ENCODE assay signal across 18 mouse cellular contexts in genomic region chr2:113395646-113396045, GRCm38 (mm10).
DNase-seq lines count a peak whose midpoint lies in the region; ATAC-seq lines count a peak whose summit lies in the region.
"Had no signal": no experiment of that assay in that cellular context is flagged by ENCODE, and none has a peak within 500 bp of the region (broad histone marks: within the 10 kb centered on the region; RNA-seq: fewer than 3 reads in every experiment).

No protein-coding gene starts in this region.

- H3K27ac ChIP-seq in kidney, embryonic 16.5 days (ENCODE audit: low read length), result no peak overlapping the region
- 0 out of 2 replicates have a peak overlapping the region, but pooled peaks have one; percentile 22 for H3K27ac ChIP-seq in kidney, embryonic 15.5 days
- H3K27ac ChIP-seq in kidney, embryonic 14.5 days (ENCODE audit: low read depth, low read length), result no peak overlapping the region
- H3K27ac ChIP-seq in lung, embryonic 16.5 days (ENCODE audit: low read length), result peak overlapping the region; percentile 89
- H3K27ac ChIP-seq: embryonic facial prominence, embryonic 10.5 days; forebrain, embryonic 13.5 days; heart, adult 2 months; hindbrain, embryonic 10.5 days; hindbrain, embryonic 14.5 days had no signal

- H3K4me1 ChIP-seq in kidney, embryonic 16.5 days (ENCODE audit: insufficient read depth, low read length), result peaks cover 29% of the 10 kb centered on the region
- H3K4me1 ChIP-seq in kidney, embryonic 15.5 days, result peaks cover 33% of the 10 kb centered on the region
- H3K4me1 ChIP-seq in kidney, embryonic 14.5 days (ENCODE audit: control insufficient read depth, insufficient read depth, low read length), result peaks cover 14% of the 10 kb centered on the region; the same call in 1 of the 2 replicates
- peaks cover 9% of the 10 kb centered on the region; the same call in 1 of the 2 replicates for H3K4me1 ChIP-seq in lung, embryonic 16.5 days (replicated peaks; ENCODE audit: control insufficient read depth, insufficient read depth, low read length)
- H3K4me1 ChIP-seq: embryonic facial prominence, embryonic 10.5 days; hindbrain, embryonic 10.5 days had no signal

- H3K36me3 ChIP-seq in kidney, embryonic 16.5 days (ENCODE audit: insufficient read depth, low read length), result no peaks in the 10 kb centered on the region
- H3K36me3 ChIP-seq in kidney, embryonic 15.5 days, result no peaks in the 10 kb centered on the region
- H3K36me3 ChIP-seq in kidney, embryonic 14.5 days (ENCODE audit: control insufficient read depth, insufficient read depth, low read length), result no peaks in the 10 kb centered on the region
- H3K36me3 ChIP-seq in lung, embryonic 16.5 days (ENCODE audit: control insufficient read depth, insufficient read depth, low read length), result no peaks in the 10 kb centered on the region
- H3K36me3 ChIP-seq: embryonic facial prominence, embryonic 10.5 days; heart, embryonic 12.5 days; hindbrain, embryonic 10.5 days had no signal

- H3K9ac ChIP-seq in kidney, embryonic 16.5 days (replicated peaks; ENCODE audit: low read length), result no peak overlapping the region
- no peak overlapping the region for H3K9ac ChIP-seq in kidney, embryonic 15.5 days
- no peak overlapping the region for H3K9ac ChIP-seq in kidney, embryonic 14.5 days (ENCODE audit: low read depth, low read length)
- no peak overlapping the region for H3K9ac ChIP-seq in lung, embryonic 16.5 days (ENCODE audit: low read length)
- H3K9ac ChIP-seq: forebrain, embryonic 13.5 days; forebrain, postnatal 0 days; heart, embryonic 12.5 days; hindbrain, embryonic 14.5 days had no signal

- DNase-seq in kidney, adult 11 months, result peak; percentile 34
- no peak for DNase-seq in lung, postnatal 10 days
- no peak for DNase-seq in layer of hippocampus, adult 9-11 months
- DNase-seq: adrenal gland, postnatal 14 days; cerebellum, adult 2 months; cerebellum, postnatal 10 days; forebrain, postnatal 0 days; gastrocnemius, postnatal 14 days; heart, adult 2 months had no signal

- no peaks in the 10 kb centered on the region for H3K9me3 ChIP-seq in kidney, embryonic 16.5 days (ENCODE audit: low read length)
- no peaks in the 10 kb centered on the region for H3K9me3 ChIP-seq in kidney, embryonic 15.5 days (replicated peaks)
- H3K9me3 ChIP-seq in kidney, embryonic 14.5 days (ENCODE audit: control insufficient read depth, low read length), result no peaks in the 10 kb centered on the region
- H3K9me3 ChIP-seq in lung, embryonic 16.5 days (ENCODE audit: control insufficient read depth, low read length), result no peaks in the 10 kb centered on the region
- H3K9me3 ChIP-seq: embryonic facial prominence, embryonic 10.5 days; forebrain, embryonic 13.5 days; heart, embryonic 12.5 days; hindbrain, embryonic 10.5 days had no signal

- no peak overlapping the region for H3K4me2 ChIP-seq in kidney, embryonic 16.5 days (replicated peaks; ENCODE audit: low read depth, low read length)
- no peak overlapping the region for H3K4me2 ChIP-seq in kidney, embryonic 15.5 days
- no peak overlapping the region for H3K4me2 ChIP-seq in kidney, embryonic 14.5 days (replicated peaks; ENCODE audit: low read depth, low read length)
- no peak overlapping the region for H3K4me2 ChIP-seq in lung, embryonic 16.5 days (ENCODE audit: low read depth, low read length)
- H3K4me2 ChIP-seq: forebrain, embryonic 13.5 days; heart, embryonic 12.5 days; hindbrain, embryonic 14.5 days had no signal

- H3K4me3 ChIP-seq in kidney, embryonic 16.5 days (ENCODE audit: low read length), result no peak overlapping the region
- no peak overlapping the region for H3K4me3 ChIP-seq in kidney, embryonic 15.5 days (replicated peaks)
- H3K4me3 ChIP-seq in kidney, embryonic 14.5 days (ENCODE audit: low read length), result no peak overlapping the region
- H3K4me3 ChIP-seq in lung, embryonic 16.5 days (ENCODE audit: low read length), result no peak overlapping the region
- H3K4me3 ChIP-seq: embryonic facial prominence, embryonic 10.5 days; forebrain, embryonic 13.5 days; heart, adult 2 months; heart, embryonic 12.5 days; hindbrain, embryonic 10.5 days had no signal

- no peaks in the 10 kb centered on the region for H3K27me3 ChIP-seq in kidney, embryonic 16.5 days (ENCODE audit: insufficient read depth, low read length)
- no peaks in the 10 kb centered on the region for H3K27me3 ChIP-seq in kidney, embryonic 15.5 days
- H3K27me3 ChIP-seq in kidney, embryonic 14.5 days (ENCODE audit: control insufficient read depth, insufficient read depth, low read length), result no peaks in the 10 kb centered on the region
- no peaks in the 10 kb centered on the region for H3K27me3 ChIP-seq in lung, embryonic 16.5 days (ENCODE audit: control insufficient read depth, insufficient read depth, low read depth, low read length)
- H3K27me3 ChIP-seq: forebrain, embryonic 13.5 days; heart, embryonic 12.5 days had no signal

- ATAC-seq in kidney, embryonic 16.5 days (ENCODE audit: low FRiP score, low TSS enrichment), result no peak
- no peak for ATAC-seq in kidney, embryonic 15.5 days (replicated peaks; ENCODE audit: low FRiP score)
- no peak for ATAC-seq in kidney, embryonic 14.5 days (ENCODE audit: low FRiP score, low TSS enrichment)
- no peak for ATAC-seq in lung, embryonic 16.5 days (ENCODE audit: low read depth)
- ATAC-seq: forebrain, embryonic 13.5 days; forebrain, postnatal 0 days had no signal

- 83% methylated on average over 2 of the region's 2 CpGs for WGBS in kidney, embryonic 16.5 days
- WGBS in kidney, embryonic 15.5 days, result 78% methylated on average over 2 of the region's 2 CpGs
- 84% methylated on average over 2 of the region's 2 CpGs for WGBS in kidney, embryonic 14.5 days
- WGBS in lung, embryonic 16.5 days, result 75% methylated on average over 2 of the region's 2 CpGs

Comparison
In these comparisons a context has a peak if more than half of its experiments do, and no peak if none do; other contexts are left out.
1. H3K27ac ChIP-seq: peak in kidney, embryonic 15.5 days (single experiment) and lung, embryonic 16.5 days (single experiment); none in kidney, embryonic 16.5 days (single experiment) and kidney, embryonic 14.5 days (single experiment).